Mouse (Mus musculus) lung, embryonic 15.5 days (tissue): ENCODE results near the gene Lcp2. TPM values are rescaled to one million over a fixed set of nuclear protein-coding genes. Genes with fewer than 3 reads are reported as not detected.

Experiments used
- polyA plus RNA-seq: library from polyadenylated mRNA; unstranded; fragments of >200 nt; fragmentation: Nextera tagmentation; extraction: Ambion mirVana; gene quantifications from 2 replicates; pipeline ENCODE4 v1.2.1, GENCODE M21; 2015

Gene Lcp2
- polyA plus RNA-seq, 1 experiment from 2014 or later, result 5.3 TPM

Other genes with a start within 250 kb of the Lcp2 start
- 1.5 TPM in 2 replicates for gene Kcnmb1, start 83.9 kb upstream of the Lcp2 start, polyA plus RNA-seq
- gene Kcnip1, start 53.8 kb upstream of the Lcp2 start, polyA plus RNA-seq, result 0.57 and 0.70 TPM in 2 replicates
- 0.46 TPM in 1 of 2 replicates, not detected in the other for gene 4930469K13Rik, start 51.6 kb downstream of the Lcp2 start, polyA plus RNA-seq
- not detected in 2 replicates for gene Foxi1, start 161.2 kb downstream of the Lcp2 start, polyA plus RNA-seq